Mouse (Mus musculus): ENCODE measurements around the gene Tfap2e. TPM values are rescaled to one million over a fixed set of nuclear protein-coding genes. Genes with fewer than 3 reads are reported as not detected.

Tfap2e gene
- polyA plus RNA-seq, 1 experiment from 2014 or later = not detected

DNA sequence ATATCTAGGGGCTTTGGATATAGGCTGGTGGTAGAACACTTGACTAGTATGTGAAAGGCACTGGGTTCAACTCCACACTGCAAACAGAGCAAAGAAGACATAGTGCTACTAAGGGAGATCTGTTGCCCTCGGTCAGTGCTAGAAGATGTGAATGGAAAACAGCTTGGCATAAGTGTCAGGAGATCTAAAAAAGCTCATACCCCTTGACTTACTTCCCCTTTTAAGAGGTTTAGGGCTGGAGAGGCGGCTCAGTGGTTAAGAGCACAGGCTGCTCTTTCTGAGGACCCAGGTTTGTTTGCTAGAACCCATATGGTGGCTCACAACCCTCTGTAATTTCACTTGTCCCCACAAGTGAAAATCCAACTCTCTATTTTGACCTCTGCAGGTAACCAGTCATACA lies 23.4 kb upstream of the Tfap2e start:
- H3K9ac ChIP-seq (replicated peaks; ENCODE audit: low read depth) = no peak overlapping the region
- no peaks in the 10 kb centered on the region for H3K9me3 ChIP-seq (ENCODE audit: low read length)
- 85% methylated on average over 2 of the region's 2 CpGs for WGBS
- no peak for TF ChIP-seq EP300 (IDR thresholded peaks at IDR 0.05)
- no peak for TF ChIP-seq CTCF (IDR thresholded peaks at IDR 0.05)
- DNase-seq (ENCODE audit: low spot score) (no peak), ATAC-seq (no peak)
- no peaks in the 10 kb centered on the region for H3K27me3 ChIP-seq (replicated peaks; ENCODE audit: insufficient read depth, low read length)
- H3K4me2 ChIP-seq (replicated peaks; ENCODE audit: low read depth, low read length) = no peak overlapping the region
- no peak overlapping the region for H3K27ac ChIP-seq (ENCODE audit: low read length)
- no peak overlapping the region for H3K4me3 ChIP-seq (ENCODE audit: low read depth, low read length)
- no peaks in the 10 kb centered on the region for H3K36me3 ChIP-seq (ENCODE audit: insufficient read depth, low read length)
- H3K4me1 ChIP-seq (ENCODE audit: insufficient read depth, low read depth, low read length) = peaks cover 9% of the 10 kb centered on the region

DNA sequence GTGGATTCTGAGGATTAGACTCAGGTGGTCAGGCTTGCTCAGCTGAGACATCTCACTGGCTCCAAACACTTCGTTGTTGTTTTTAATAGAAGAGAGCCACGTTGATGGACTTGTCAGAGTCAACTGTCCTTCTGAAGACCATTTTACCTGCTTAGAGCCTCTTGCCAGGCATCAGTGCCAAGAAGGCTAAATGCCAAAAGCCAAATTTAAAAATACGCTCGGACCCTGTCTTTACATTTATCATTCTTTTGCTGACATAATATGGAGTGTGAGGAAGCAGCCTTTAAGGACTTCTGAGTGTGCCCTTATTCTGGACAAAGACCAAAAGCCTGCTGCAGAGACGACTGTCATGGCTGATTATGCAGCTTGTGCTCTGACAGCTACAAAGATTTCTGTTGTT lies 22.3 kb upstream of the Tfap2e start:
- H3K4me2 ChIP-seq (replicated peaks; ENCODE audit: low read depth, low read length) = no peak overlapping the region
- H3K27me3 ChIP-seq (replicated peaks; ENCODE audit: insufficient read depth, low read length) = no peaks in the 10 kb centered on the region
- WGBS = 59% methylated on average over 5 of the region's 5 CpGs
- TF ChIP-seq EP300 (IDR thresholded peaks at IDR 0.05) = no peak
- DNase-seq (ENCODE audit: low spot score) = no peak
- H3K36me3 ChIP-seq (ENCODE audit: insufficient read depth, low read length) = no peaks in the 10 kb centered on the region
- no peak for ATAC-seq
- H3K4me1 ChIP-seq (ENCODE audit: insufficient read depth, low read depth, low read length) = peaks cover 9% of the 10 kb centered on the region
- no peak overlapping the region for H3K4me3 ChIP-seq (ENCODE audit: low read depth, low read length)
- no peak overlapping the region for H3K27ac ChIP-seq (ENCODE audit: low read length)
- no peak overlapping the region for H3K9ac ChIP-seq (replicated peaks; ENCODE audit: low read depth)
- no peaks in the 10 kb centered on the region for H3K9me3 ChIP-seq (ENCODE audit: low read length)

DNA sequence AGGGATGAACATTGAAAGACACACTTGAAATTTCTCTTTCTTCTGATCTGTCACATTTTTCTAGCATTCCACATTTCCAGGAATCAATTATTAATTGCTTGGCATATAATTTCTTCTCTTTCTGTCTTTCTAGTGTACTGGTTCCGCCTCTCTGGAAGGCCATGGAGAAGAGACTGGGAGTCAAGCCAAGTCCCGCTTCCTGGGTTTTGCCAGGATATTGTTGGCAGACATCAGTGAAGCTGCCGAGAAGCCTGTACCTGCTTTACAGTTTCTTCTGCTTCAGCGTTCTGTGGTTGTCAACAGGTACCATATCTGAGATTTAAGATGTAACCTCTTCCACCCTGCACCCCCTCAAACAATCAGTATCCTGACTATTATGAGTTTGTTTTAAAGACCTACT lies 20.7 kb upstream of the Tfap2e start:
- no peak overlapping the region for H3K4me3 ChIP-seq (ENCODE audit: low read depth, low read length)
- ATAC-seq (no peak), DNase-seq (ENCODE audit: low spot score) (peak; percentile 24)
- no peak overlapping the region for H3K9ac ChIP-seq (replicated peaks; ENCODE audit: low read depth)
- no peak overlapping the region for H3K27ac ChIP-seq (ENCODE audit: low read length)
- peaks cover 18% of the 10 kb centered on the region; the same call in 1 of the 2 replicates for H3K4me1 ChIP-seq (ENCODE audit: insufficient read depth, low read depth, low read length)
- H3K36me3 ChIP-seq (ENCODE audit: insufficient read depth, low read length) = no peaks in the 10 kb centered on the region
- H3K9me3 ChIP-seq (ENCODE audit: low read length) = no peaks in the 10 kb centered on the region
- TF ChIP-seq CTCF (IDR thresholded peaks at IDR 0.05) = no peak
- no peak for TF ChIP-seq EP300 (IDR thresholded peaks at IDR 0.05)
- no peak overlapping the region for H3K4me2 ChIP-seq (replicated peaks; ENCODE audit: low read depth, low read length)
- WGBS = 32% methylated on average over 4 of the region's 4 CpGs
- no peaks in the 10 kb centered on the region for H3K27me3 ChIP-seq (replicated peaks; ENCODE audit: insufficient read depth, low read length)

DNA sequence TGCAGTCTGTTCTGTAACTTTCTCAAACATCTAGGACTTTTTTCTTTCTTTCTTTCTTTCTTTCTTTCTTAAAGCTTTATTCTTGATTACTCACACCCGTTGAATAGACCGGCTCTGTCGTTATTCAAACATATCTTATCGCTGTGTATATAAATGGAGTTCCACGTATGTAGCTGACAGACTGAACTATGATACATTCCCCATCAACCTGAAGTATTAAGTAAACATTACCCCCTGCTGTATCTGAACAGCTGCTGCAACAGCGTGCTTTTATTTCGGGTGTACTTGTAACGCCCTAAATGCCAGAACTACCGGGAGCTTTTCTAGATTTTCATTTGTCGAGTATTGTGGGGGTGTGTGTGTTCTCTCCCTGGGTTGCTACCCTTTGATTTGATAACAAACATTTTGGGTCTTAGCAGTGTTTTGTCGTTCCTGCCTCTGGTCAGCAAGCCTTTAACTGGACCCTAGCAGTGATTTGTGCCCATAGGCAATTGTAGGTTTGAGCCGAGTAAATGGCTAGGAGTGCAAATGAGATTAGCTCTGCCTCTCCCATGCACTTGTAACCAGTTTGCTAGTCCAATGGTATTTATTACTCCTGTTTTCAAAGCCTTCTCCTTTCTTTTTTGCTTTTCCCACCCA lies 18.8 kb upstream of the Tfap2e start:
- Histone ChIP-seq H3K9me3 (ENCODE audit: low read length) (no peaks in the 10 kb centered on the region), H3K36me3 (ENCODE audit: insufficient read depth, low read length) (0 out of 2 replicates have a peak, but pooled peaks cover under 1% of the 10 kb centered on the region), H3K27me3 (replicated peaks; ENCODE audit: insufficient read depth, low read length) (no peaks in the 10 kb centered on the region), H3K4me3 (ENCODE audit: low read depth, low read length) (peak overlapping the region; percentile 86; the same call in 1 of the 2 replicates), H3K27ac (ENCODE audit: low read length) (peak overlapping the region; percentile 96; the same call in 1 of the 2 replicates), H3K9ac (replicated peaks; ENCODE audit: low read depth) (no peak overlapping the region), H3K4me2 (replicated peaks; ENCODE audit: low read depth, low read length) (peak overlapping the region; percentile 96), H3K4me1 (ENCODE audit: insufficient read depth, low read depth, low read length) (peaks cover 18% of the 10 kb centered on the region; the same call in 1 of the 2 replicates)
- WGBS = 22% methylated on average over 12 of the region's 12 CpGs
- ATAC-seq (no peak), DNase-seq (ENCODE audit: low spot score) (peak; percentile 69)
- TF ChIP-seq CTCF (IDR thresholded peaks at IDR 0.05) = peak; percentile 12; the same call in 1 of the 2 replicates
- TF ChIP-seq EP300 (IDR thresholded peaks at IDR 0.05) = peak; percentile 38; the same call in 1 of the 2 replicates

DNA sequence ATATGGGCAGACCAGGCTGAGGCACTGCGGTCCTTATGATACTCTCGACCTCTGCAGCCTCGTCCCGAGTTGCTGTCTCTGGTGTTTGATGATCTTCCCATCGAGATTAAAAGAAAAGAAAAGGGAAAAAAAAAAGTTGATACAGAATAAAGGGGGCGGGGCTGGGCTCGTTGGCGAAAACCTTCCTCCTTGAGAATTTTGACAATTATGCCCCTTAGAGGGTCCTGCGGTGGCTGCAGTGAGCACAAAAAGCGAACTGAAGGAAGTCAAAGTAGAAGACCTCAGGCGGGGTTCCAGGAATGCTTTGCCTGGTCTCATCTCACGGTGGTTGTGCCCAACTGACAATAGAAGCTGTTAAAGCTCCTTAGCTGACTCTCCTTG lies 18.2 kb upstream of the Tfap2e start:
- peak overlapping the region; percentile 76 for H3K9ac ChIP-seq (replicated peaks; ENCODE audit: low read depth)
- 2% methylated on average over 12 of the region's 12 CpGs for WGBS
- H3K27ac ChIP-seq (ENCODE audit: low read length) = peak overlapping the region; percentile 96
- TF ChIP-seq EP300 (IDR thresholded peaks at IDR 0.05) (no peak), CTCF (IDR thresholded peaks at IDR 0.05) (no peak)
- H3K36me3 ChIP-seq (ENCODE audit: insufficient read depth, low read length) = 0 out of 2 replicates have a peak, but pooled peaks cover 4% of the 10 kb centered on the region
- no peak for DNase-seq (ENCODE audit: low spot score)
- peak overlapping the region; percentile 96 for H3K4me2 ChIP-seq (replicated peaks; ENCODE audit: low read depth, low read length)
- H3K9me3 ChIP-seq (ENCODE audit: low read length) = no peaks in the 10 kb centered on the region
- peaks cover 18% of the 10 kb centered on the region; the same call in 1 of the 2 replicates for H3K4me1 ChIP-seq (ENCODE audit: insufficient read depth, low read depth, low read length)
- no peaks in the 10 kb centered on the region for H3K27me3 ChIP-seq (replicated peaks; ENCODE audit: insufficient read depth, low read length)
- peak overlapping the region; percentile 86 for H3K4me3 ChIP-seq (ENCODE audit: low read depth, low read length)
- ATAC-seq = no peak

DNA sequence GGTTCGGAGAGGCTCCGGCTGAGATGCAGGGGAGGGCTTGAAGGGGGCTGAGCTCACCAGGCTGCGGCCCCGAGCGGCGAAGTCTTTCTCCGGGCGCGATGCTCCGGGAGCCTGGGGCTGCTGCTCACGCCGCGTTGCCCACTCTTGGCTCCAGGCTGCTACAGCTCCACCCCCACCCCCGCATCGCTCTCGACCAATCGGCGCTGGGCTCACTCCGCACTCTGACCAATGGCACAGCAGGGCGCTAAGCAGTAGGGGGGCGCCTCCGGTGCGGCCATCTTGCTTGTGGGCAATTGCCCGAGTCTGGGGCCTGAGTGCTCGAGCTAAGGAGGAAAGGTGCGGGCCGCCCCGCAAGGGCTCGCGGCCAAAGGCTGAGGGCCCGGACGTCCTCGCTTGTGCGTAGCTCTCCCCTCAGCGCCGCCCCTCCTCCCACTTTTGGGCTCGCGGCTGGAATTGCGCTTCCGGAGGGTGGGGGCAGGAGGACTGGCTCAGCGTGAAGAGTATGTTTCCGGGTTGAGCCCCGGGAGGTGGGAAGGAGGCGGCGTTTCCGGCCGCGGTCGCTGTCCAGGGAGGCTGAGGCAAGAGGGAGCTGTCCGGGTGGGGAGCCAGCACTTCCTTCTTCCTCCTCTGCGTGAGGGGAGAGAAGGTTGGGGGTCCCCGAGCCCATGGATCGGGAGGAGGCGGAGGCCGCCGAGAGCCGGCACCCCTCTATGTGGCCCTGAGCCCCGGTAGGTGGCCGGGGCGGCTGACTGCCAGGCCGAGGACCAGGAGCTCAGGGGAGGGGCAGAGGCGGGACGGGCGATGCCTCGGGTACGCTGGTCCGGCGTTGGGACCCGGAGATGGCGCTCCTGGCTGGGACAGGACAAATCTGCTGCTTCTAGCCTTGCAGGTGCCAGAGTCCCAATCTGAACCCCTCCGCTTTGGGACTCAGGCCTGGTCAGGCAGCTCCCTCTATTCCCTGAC lies 17.5 kb upstream of the Tfap2e start, which contains the start of the genes Ncdn and AU040320:
Ncdn (minus strand) TSS at position 171 of the 963 bp plus-strand sequence.
AU040320 (plus strand) TSS at position 277 of the 963 bp plus-strand sequence.
- peak; percentile 78 for TF ChIP-seq EP300 (IDR thresholded peaks at IDR 0.05)
- no peak for TF ChIP-seq CTCF (IDR thresholded peaks at IDR 0.05)
- 2% methylated on average over 58 of the region's 71 CpGs for WGBS
- DNase-seq (ENCODE audit: low spot score) = peak; percentile 98
- peaks cover 18% of the 10 kb centered on the region; the same call in 1 of the 2 replicates for H3K4me1 ChIP-seq (ENCODE audit: insufficient read depth, low read depth, low read length)
- H3K9ac ChIP-seq (replicated peaks; ENCODE audit: low read depth) = peak within 1 kb of the TSS; percentile 76
- H3K9me3 ChIP-seq (ENCODE audit: low read length) = no peaks in the 10 kb centered on the region
- H3K36me3 ChIP-seq (ENCODE audit: insufficient read depth, low read length) = peaks cover 6% of the 10 kb centered on the region; the same call in 1 of the 2 replicates
- ATAC-seq = peak; percentile 99
- H3K27ac ChIP-seq (ENCODE audit: low read length) = peak within 1 kb of the TSS; percentile 96
- H3K4me2 ChIP-seq (replicated peaks; ENCODE audit: low read depth, low read length) = peak within 1 kb of the TSS; percentile 96
- H3K4me3 ChIP-seq (ENCODE audit: low read depth, low read length) = peak within 1 kb of the TSS; percentile 86
- H3K27me3 ChIP-seq (replicated peaks; ENCODE audit: insufficient read depth, low read length) = no peaks in the 10 kb centered on the region
